ENCODE assay signal across 18 mouse cellular contexts in the genomic region with DNA sequence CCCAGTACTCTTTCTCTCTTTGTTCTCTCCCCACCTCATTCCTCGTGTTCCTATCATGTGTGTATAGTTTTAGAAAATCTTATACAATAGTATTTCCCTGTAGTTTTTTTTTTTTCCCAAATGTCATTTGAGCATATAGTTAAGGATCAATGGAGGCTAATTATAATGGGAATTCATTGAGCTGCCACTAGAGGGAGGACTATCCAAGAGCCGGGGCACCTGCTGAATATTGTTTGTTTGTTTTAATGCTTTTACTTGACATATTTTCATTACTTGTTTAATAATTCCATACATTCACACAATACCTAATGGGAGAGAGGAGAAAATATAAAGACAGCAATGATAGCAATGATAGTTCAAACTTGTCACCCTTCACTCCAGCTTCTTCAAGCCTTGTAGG.
A peak's percentile ranks its signal among the peaks of the same experiment; 100 is the strongest.
DNase-seq lines count a peak whose midpoint lies in the region; ATAC-seq and TF ChIP-seq lines count a peak whose summit lies in the region.
"Had no signal": no experiment of that assay in that cellular context is flagged by ENCODE, and none has a peak within 500 bp of the region (broad histone marks: within the 10 kb centered on the region; RNA-seq: fewer than 3 reads in every experiment).

No protein-coding gene starts in this region.

- no peak overlapping the region for H3K27ac ChIP-seq in kidney, postnatal 0 days
- H3K27ac ChIP-seq: embryonic facial prominence, embryonic 12.5 days; stomach, embryonic 15.5 days had no signal

- 52% methylated on average over 2 of the region's 2 CpGs for whole genome bisulfite sequencing in kidney, postnatal 0 days

- H3K36me3 ChIP-seq in kidney, postnatal 0 days (ENCODE audit: insufficient read depth, low read length), result no peaks in the 10 kb centered on the region
- H3K36me3 ChIP-seq: embryonic facial prominence, embryonic 12.5 days; stomach, embryonic 15.5 days had no signal

- H3K27me3 ChIP-seq in kidney, postnatal 0 days (ENCODE audit: insufficient read depth, low read length), result no peaks in the 10 kb centered on the region
- H3K27me3 ChIP-seq: embryonic facial prominence, embryonic 12.5 days; stomach, embryonic 15.5 days had no signal

- no peak overlapping the region for H3K4me3 ChIP-seq in kidney, postnatal 0 days (replicated peaks; ENCODE audit: low read depth, low read length)
- H3K4me3 ChIP-seq: embryonic facial prominence, embryonic 12.5 days; stomach, embryonic 15.5 days had no signal

- no peaks in the 10 kb centered on the region for H3K9me3 ChIP-seq in kidney, postnatal 0 days (replicated peaks; ENCODE audit: low read length)
- H3K9me3 ChIP-seq: embryonic facial prominence, embryonic 12.5 days; stomach, embryonic 15.5 days had no signal

- TF ChIP-seq CTCF in kidney, postnatal 0 days (IDR thresholded peaks at IDR 0.05; ENCODE audit: low read depth), result peak; percentile 73

- H3K4me1 ChIP-seq in kidney, postnatal 0 days (replicated peaks; ENCODE audit: insufficient read depth, low read length), result no peaks in the 10 kb centered on the region
- H3K4me1 ChIP-seq: embryonic facial prominence, embryonic 12.5 days; stomach, embryonic 15.5 days had no signal

- peak; percentile 8 for DNase-seq in embryo, embryonic 11 days
- no peak for DNase-seq in embryo, embryonic 10 days (ENCODE audit: low spot score)
- DNase-seq in kidney, postnatal 0 days (ENCODE audit: low spot score), result peak; percentile 14
- no peak for DNase-seq in kidney, postnatal 10 days
- peak; percentile 33 for DNase-seq in retina, embryonic 14.5 days (ENCODE audit: low spot score)
- no peak for DNase-seq in retina, postnatal 1 day
- DNase-seq in right cerebral cortex, postnatal 14 days, result no peak
- no peak for DNase-seq in urinary bladder, postnatal 25 days (ENCODE audit: low spot score)
- DNase-seq: adrenal gland, adult 2 months; B cell, adult 2 months; cerebellum, adult 9-11 months; heart, adult 11 months; heart, postnatal 10 days; thymus, postnatal 25 days had no signal

- H3K9ac ChIP-seq in kidney, postnatal 0 days (ENCODE audit: low read depth, low read length), result no peak overlapping the region
- H3K9ac ChIP-seq: embryonic facial prominence, embryonic 12.5 days; stomach, embryonic 15.5 days had no signal

- ATAC-seq in kidney, postnatal 0 days (replicated peaks; ENCODE audit: low FRiP score, low read depth), result no peak
- ATAC-seq: hindbrain, embryonic 16.5 days had no signal

- no peak overlapping the region for H3K4me2 ChIP-seq in kidney, postnatal 0 days (ENCODE audit: low read length)
- H3K4me2 ChIP-seq: embryonic facial prominence, embryonic 12.5 days; midbrain, embryonic 11.5 days; stomach, embryonic 15.5 days had no signal

Comparison
In these comparisons a context has a peak if more than half of its experiments do, and no peak if none do; other contexts are left out.
1. DNase-seq: peak in embryo, embryonic 11 days (single experiment), kidney, postnatal 0 days (single experiment) and retina, embryonic 14.5 days (single experiment); none in embryo, embryonic 10 days (single experiment), kidney, postnatal 10 days (single experiment), retina, postnatal 1 day (single experiment), right cerebral cortex, postnatal 14 days (single experiment) and urinary bladder, postnatal 25 days (single experiment).